Mouse (Mus musculus) liver, embryonic 14.5 days (tissue): ENCODE data around the gene Msl1. TPM values are rescaled to one million over a fixed set of nuclear protein-coding genes. Genes with fewer than 3 reads are reported as not detected.

Source experiments
- ATAC-seq: fragments of 200-750 bp; cut with Nextera tagmentation; 2 replicates; pipeline ENCODE4 v1.8.0; 2017; ENCODE audit warnings: moderate number of reproducible peaks, mild to moderate bottlenecking, moderate library complexity; ENCODE audit not compliant: insufficient read depth
- DNase-seq, 3 experiments: peaks; one replicate each; pipeline ENCODE4 v3.0.0-alpha.2; 2012 to 2013; ENCODE audit warnings: low read depth in 3 of 3, low spot score in 3 of 3
- H3K27ac ChIP-seq: fragments of 300-500 bp; sonication (generic); 2 replicates; pipeline ENCODE4 v1.5.1; 2014; ENCODE audit warnings: moderate library complexity, mild to moderate bottlenecking, control low read depth, inconsistent platforms
- H3K27me3 ChIP-seq: fragments of 300-500 bp; sonication (generic); 2 replicates; pipeline ENCODE4 v1.6.1; 2014; ENCODE audit warnings: mild to moderate bottlenecking, low read length, moderate library complexity; ENCODE audit not compliant: control insufficient read depth, insufficient read depth
- H3K36me3 ChIP-seq: fragments of 300-500 bp; sonication (generic); replicated peaks from 2 replicates; pipeline ENCODE4 v1.6.1; 2014; ENCODE audit warnings: low read depth; ENCODE audit not compliant: control insufficient read depth, insufficient read depth
- H3K4me1 ChIP-seq, 2 experiments: fragments of 200-500 bp in 1 of 2; fragments of 300-500 bp in 1 of 2; sonication (generic) in 1 of 2; replicated peaks; 2 replicates each; pipeline ENCODE4 v1.6.1; 2012 to 2014; ENCODE audit warnings: antibody characterized with exemption in 1 of 2, inconsistent platforms in 1 of 2, low read length in 1 of 2; ENCODE audit not compliant: control insufficient read depth in 2 of 2, insufficient read depth in 2 of 2
- H3K4me2 ChIP-seq: fragments of 300-500 bp; sonication (generic); 2 replicates; pipeline ENCODE4 v1.6.1; 2014; ENCODE audit warnings: low read depth, mild to moderate bottlenecking, control low read depth, moderate library complexity
- H3K4me3 ChIP-seq, 2 experiments: fragments of 200-500 bp in 1 of 2; fragments of 300-500 bp in 1 of 2; sonication (generic) in 1 of 2; 2 replicates each; pipeline ENCODE4 v1.5.1; 2012 to 2014; ENCODE audit warnings: low read depth in 2 of 2, low read length in 2 of 2, mild to moderate bottlenecking in 2 of 2, control low read depth in 1 of 2, inconsistent platforms in 1 of 2, moderate library complexity in 1 of 2; ENCODE audit not compliant: insufficient read depth in 1 of 2
- H3K9ac ChIP-seq: fragments of 300-500 bp; sonication (generic); replicated peaks from 2 replicates; pipeline ENCODE4 v1.6.1; 2014; ENCODE audit warnings: mild to moderate bottlenecking, control low read depth, moderate library complexity
- H3K9me3 ChIP-seq: fragments of 300-500 bp; sonication (generic); 2 replicates; pipeline ENCODE4 v1.6.1; 2016; ENCODE audit warnings: low read length, mixed read lengths; ENCODE audit not compliant: control insufficient read depth
- CTCF ChIP-seq: IDR thresholded peaks from 2 replicates; pipeline ENCODE4 v1.5.1; 2016; ENCODE audit warnings: antibody characterized with exemption, low read depth, control low read depth
- EP300 ChIP-seq: IDR thresholded peaks from 2 replicates; pipeline ENCODE4 v1.6.1; 2016; ENCODE audit warnings: antibody characterized with exemption, low read depth
- WGBS: fragments of 180-500 bp; shearing (Covaris S2); extraction: QIAGEN DNeasy Blood & Tissue Kit; methylation state at CpG from one replicate; pipeline ENCODE4 v1.1.7; 2014; ENCODE audit not compliant: insufficient replicate concordance; 5-methylcytosine and 5-hydroxymethylcytosine counted together
- polyA plus RNA-seq, 2 experiments: library from polyadenylated mRNA; depleted of rRNA in 1 of 2; stranded (reverse) in 1 of 2; unstranded in 1 of 2; fragments of >200 nt; fragmentation: Nextera tagmentation in 1 of 2; extraction: Ambion mirVana in 1 of 2; gene quantifications; 2 replicates each; pipeline versions ENCODE4 v1.2.1 to v1.2.3; 2012 to 2014

Gene Msl1
- polyA plus RNA-seq, 2 experiments = 4.5 to 15.8 TPM

GRCm38 (mm10) chr11:98748506-98749416 is 46.6 kb upstream of the Msl1 start:
- peaks cover 3% of the 10 kb centered on the region; the same call in 1 of the 2 replicates for H3K36me3 ChIP-seq
- no peak for ATAC-seq
- peaks cover 70 to 90% of the 10 kb centered on the region in 2 experiments for H3K4me1 ChIP-seq
- H3K9ac ChIP-seq = no peak overlapping the region
- H3K9me3 ChIP-seq = no peaks in the 10 kb centered on the region
- peak overlapping the region; percentile 6 for H3K27ac ChIP-seq
- TF ChIP-seq CTCF (no peak), EP300 (no peak)
- H3K27me3 ChIP-seq = no peaks in the 10 kb centered on the region
- no peak overlapping the region for H3K4me3 ChIP-seq
- DNase-seq = no peak
- 42% methylated on average over 15 of the region's 15 CpGs for WGBS
- peak overlapping the region; percentile 33 for H3K4me2 ChIP-seq

- ATAC-seq = no peak
- H3K9ac ChIP-seq = no peak overlapping the region
- 70% methylated on average over 5 of the region's 5 CpGs for whole genome bisulfite sequencing
Observed at GRCm38 (mm10) chr11:98749716-98750115, 45.6 kb upstream of the Msl1 start.

GRCm38 (mm10) chr11:98750351-98751201 is 44.7 kb upstream of the Msl1 start:
- no peak for DNase-seq
- 31% methylated on average over 17 of the region's 17 CpGs for WGBS
- Histone ChIP-seq H3K9me3 (no peaks in the 10 kb centered on the region), H3K36me3 (peaks cover 4% of the 10 kb centered on the region; the same call in 1 of the 2 replicates), H3K27ac (peak overlapping the region; percentile 49), H3K9ac (peak overlapping the region; percentile 53), H3K27me3 (no peaks in the 10 kb centered on the region), H3K4me3 (peak overlapping the region in 1 of 2 experiments; percentile 37; a peak in 2 of 4 replicates), H3K4me2 (peak overlapping the region; percentile 59), H3K4me1 (peaks cover 80 to 96% of the 10 kb centered on the region in 2 experiments)
- TF ChIP-seq CTCF = 0 out of 2 replicates have a peak, but pooled peaks have one; percentile 4
- no peak for TF ChIP-seq EP300
- ATAC-seq = no peak

More at GRCm38 (mm10) chr11:98749716-98750115, 45.6 kb upstream of the Msl1 start:
- Histone ChIP-seq H3K27ac (peak overlapping the region; percentile 49; the same call in 1 of the 2 replicates), H3K9me3 (no peaks in the 10 kb centered on the region), H3K36me3 (peaks cover 4% of the 10 kb centered on the region; the same call in 1 of the 2 replicates), H3K4me1 (peaks cover 74 to 90% of the 10 kb centered on the region in 2 experiments), H3K27me3 (no peaks in the 10 kb centered on the region), H3K4me2 (no peak overlapping the region), H3K4me3 (no peak overlapping the region)
- TF ChIP-seq CTCF (no peak), EP300 (no peak)
- no peak for DNase-seq

GRCm38 (mm10) chr11:98751221-98751782 is 44.0 kb upstream of the Msl1 start:
- Histone ChIP-seq H3K4me1 (peaks cover 84 to 96% of the 10 kb centered on the region in 2 experiments), H3K4me3 (peak overlapping the region; percentile 21 to 37; a peak in 2 of 4 replicates), H3K9me3 (no peaks in the 10 kb centered on the region), H3K4me2 (peak overlapping the region; percentile 59), H3K27me3 (no peaks in the 10 kb centered on the region), H3K36me3 (peaks cover 4% of the 10 kb centered on the region; the same call in 1 of the 2 replicates), H3K9ac (peak overlapping the region; percentile 53), H3K27ac (peak overlapping the region; percentile 49)
- DNase-seq (peak in 2 of 3 experiments; percentile 69 to 70), ATAC-seq (peak; percentile 83)
- 7% methylated on average over 6 of the region's 6 CpGs for WGBS
- TF ChIP-seq CTCF (no peak), EP300 (peak; percentile 60)
